Mouse (Mus musculus): ENCODE results near the gene Hist3h2a.

DNA sequence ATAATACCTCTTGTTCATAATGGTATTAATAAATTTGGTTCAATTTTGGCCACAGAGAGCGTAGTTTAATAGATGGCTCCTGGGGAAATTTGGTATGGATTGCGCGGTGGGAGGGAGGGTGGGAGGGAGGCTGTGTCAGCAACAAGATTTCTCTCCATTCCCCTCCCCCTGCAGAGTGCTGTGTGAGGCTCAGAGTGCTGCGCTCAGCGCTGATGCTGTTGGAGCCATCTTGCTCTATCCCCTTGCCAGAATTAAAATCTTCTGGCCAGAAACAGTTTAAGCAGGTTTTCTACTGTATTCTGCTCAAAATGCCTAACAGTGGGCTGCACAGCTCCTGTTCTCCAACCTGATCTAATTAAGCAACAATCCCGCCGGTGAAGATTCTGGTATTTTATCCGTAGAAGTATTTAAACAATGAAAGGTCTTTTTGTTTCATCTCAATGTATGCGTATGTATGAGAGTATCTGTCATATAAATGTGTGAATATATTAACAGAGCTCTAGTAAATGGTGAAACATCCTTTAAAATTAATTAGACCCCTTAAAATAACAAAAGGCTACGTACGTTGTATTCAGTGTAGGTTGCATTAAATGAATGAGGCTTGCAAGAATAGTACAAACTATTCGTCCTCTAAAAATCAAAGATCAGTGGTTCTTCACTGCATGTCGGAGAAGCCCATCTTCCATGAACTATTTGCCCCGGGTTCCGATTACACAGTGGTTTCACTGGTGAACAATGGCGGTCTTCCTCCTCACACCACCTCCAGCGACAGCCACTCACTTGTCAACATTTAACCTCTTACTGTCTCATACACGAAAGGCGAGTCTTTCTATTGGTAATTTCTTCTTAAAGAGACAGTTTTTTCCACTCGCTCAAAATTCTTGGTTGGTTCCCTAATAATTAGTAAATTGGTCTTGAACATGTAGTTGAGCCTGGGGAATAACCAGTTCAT lies 4.7 kb upstream of the Hist3h2a start:
- no peak for TF ChIP-seq CTCF (IDR thresholded peaks at IDR 0.05; ENCODE audit: insufficient read depth, low read depth, low read length)
- no peak for TF ChIP-seq POLR2A (IDR thresholded peaks at IDR 0.05; ENCODE audit: insufficient read depth, low read depth, low read length)

All from olfactory bulb, adult 2 months (tissue).